Mouse (Mus musculus) brain, adult 2 months (tissue): ENCODE data around the gene Fchsd2.

ENCODE experiments used
- DNase-seq: peaks from one replicate; pipeline ENCODE4 v3.0.0; 2011; ENCODE audit warnings: low read depth, low spot score

Gene Fchsd2

DNA sequence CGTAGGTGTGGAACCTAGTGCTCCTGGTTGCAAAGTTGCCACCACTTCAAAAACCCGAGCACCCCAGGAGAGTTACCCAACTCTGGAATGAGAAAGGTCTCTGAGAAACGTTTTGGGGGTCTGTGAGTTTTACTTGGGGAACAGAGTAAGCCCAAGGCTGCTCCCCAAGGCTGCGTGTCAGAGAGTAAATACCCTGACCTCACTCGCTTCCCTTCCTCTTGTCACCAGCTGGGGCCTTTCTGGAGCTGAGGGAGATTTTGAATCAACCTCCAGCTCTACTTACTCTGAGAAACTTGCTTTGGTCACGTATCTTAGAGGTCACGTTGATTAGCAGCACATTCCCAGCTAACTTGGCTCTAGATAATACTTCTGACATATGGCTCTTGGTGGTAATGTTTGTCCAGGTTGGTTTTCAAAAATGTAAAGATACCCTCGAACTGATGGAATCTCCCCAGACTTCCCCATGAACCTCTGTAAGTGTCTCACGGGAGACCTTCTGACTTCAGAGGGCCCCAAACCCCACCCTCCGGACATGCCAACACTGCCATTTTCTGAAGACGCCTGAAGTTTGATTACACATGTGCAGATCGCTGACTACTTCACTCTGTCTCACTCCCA is 20.4 kb upstream of the Fchsd2 start:
- no peak for DNase-seq

GRCm38 (mm10) chr7:101074170-101074767 is 18.4 kb upstream of the Fchsd2 start:
- DNase-seq: no peak

GRCm38 (mm10) chr7:101083562-101084166 is 9.0 kb upstream of the Fchsd2 start:
- no peak for DNase-seq

- DNase-seq: no peak
Measured at GRCm38 (mm10) chr7:101084816-101085456, 7.7 kb upstream of the Fchsd2 start.

GRCm38 (mm10) chr7:101085779-101086178 is 6.9 kb upstream of the Fchsd2 start:
- no peak for DNase-seq

- peak; percentile 55 for DNase-seq
Measured at GRCm38 (mm10) chr7:101088687-101089086, 4.0 kb upstream of the Fchsd2 start.

- DNase-seq: no peak
Measured at GRCm38 (mm10) chr7:101089242-101089641, 3.4 kb upstream of the Fchsd2 start.

- peak; percentile 35 for DNase-seq
Measured at GRCm38 (mm10) chr7:101093231-101093630, 568 bp downstream of the Fchsd2 start.

DNA sequence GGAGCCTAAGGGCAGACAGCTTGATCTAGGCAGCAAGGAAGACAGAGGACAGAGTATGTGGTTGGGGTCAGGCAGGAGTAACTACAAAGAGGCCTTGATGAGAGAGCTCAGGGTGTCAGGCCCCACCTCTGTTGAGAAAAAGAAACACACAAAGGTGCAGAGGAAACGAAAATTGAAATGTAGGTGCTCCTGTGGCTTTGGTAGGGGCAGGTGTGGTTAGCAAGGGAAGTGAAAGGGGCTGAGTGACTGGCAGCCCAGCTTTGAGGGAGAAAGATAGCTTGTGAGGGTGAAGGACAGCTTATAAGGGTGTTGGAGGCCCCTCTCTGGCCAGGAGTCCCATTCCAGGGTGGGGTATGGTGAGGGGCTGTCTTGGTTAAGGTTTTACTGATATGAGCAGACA is 2.1 kb downstream of the Fchsd2 start:
- DNase-seq: no peak

- DNase-seq: peak; percentile 20
Measured at GRCm38 (mm10) chr7:101095560-101095959, 2.9 kb downstream of the Fchsd2 start.

GRCm38 (mm10) chr7:101096576-101096975 is 3.9 kb downstream of the Fchsd2 start:
- DNase-seq: no peak

GRCm38 (mm10) chr7:101097084-101097483 is 4.4 kb downstream of the Fchsd2 start:
- no peak for DNase-seq

DNA sequence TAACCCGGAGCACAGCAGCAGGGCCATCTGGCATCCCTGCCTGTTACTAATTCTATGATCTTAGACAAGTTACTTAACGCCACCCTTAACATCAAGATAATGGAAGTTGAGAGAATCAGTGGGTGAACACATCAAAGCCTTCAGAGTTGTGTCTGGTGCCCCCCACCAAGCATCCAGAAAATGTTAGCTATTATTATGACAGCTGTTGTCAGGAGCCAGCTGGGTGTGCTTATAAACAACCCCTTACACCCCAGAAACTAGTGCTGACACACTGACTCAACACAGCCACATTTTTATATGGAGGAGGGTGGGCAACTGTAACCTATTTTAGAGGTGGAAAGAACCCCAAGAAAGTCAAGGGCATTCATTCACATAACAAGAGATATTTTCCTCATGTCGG is 7.3 kb downstream of the Fchsd2 start:
- no peak for DNase-seq

GRCm38 (mm10) chr7:101101156-101101691 is 8.6 kb downstream of the Fchsd2 start:
- DNase-seq: peak; percentile 93

- no peak for DNase-seq
Measured at GRCm38 (mm10) chr7:101106666-101107065, 14.0 kb downstream of the Fchsd2 start.

DNA sequence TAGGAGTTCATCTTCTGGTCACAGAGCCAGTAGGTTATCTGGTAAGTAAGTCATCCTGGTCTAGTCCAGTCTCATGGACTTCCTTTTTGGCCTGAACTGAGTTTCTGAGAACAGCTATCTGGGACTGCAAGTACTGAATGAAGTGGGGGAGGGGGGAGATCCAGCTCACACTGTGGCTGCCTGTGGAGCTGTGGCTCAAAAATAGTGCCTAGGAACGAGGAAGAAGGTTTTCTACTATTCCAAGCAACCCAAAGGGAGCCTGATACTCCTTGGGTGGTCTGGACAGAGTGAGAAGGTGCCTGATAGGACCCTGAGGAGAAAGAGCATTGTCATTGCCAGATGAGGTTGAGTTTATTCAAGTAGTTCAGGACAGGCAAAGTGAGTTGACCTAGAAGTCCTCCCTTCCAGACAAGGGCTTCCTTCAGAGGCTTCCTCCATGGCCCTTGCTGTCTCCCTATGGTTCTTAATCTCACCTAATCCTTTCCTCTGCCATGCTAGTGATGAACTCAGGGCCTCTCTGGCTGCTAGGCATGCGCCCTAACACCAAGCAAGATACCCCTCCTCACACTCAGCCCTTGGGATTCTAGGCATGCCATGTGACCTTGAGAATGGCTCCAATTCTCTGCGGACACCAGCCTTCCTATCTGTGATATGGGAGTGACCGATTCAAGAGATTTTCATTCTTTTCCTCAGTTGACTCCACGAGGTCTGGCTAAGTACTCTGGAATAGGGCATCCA is 14.6 kb downstream of the Fchsd2 start:
- peak; percentile 44 for DNase-seq

- peak; percentile 99 for DNase-seq
Measured at GRCm38 (mm10) chr7:101107968-101108652, 15.4 kb downstream of the Fchsd2 start.

GRCm38 (mm10) chr7:101108653-101109005 is 16.0 kb downstream of the Fchsd2 start:
- peak; percentile 83 for DNase-seq

- DNase-seq: peak; percentile 57
Measured at GRCm38 (mm10) chr7:101109006-101109855, 16.6 kb downstream of the Fchsd2 start.

DNA sequence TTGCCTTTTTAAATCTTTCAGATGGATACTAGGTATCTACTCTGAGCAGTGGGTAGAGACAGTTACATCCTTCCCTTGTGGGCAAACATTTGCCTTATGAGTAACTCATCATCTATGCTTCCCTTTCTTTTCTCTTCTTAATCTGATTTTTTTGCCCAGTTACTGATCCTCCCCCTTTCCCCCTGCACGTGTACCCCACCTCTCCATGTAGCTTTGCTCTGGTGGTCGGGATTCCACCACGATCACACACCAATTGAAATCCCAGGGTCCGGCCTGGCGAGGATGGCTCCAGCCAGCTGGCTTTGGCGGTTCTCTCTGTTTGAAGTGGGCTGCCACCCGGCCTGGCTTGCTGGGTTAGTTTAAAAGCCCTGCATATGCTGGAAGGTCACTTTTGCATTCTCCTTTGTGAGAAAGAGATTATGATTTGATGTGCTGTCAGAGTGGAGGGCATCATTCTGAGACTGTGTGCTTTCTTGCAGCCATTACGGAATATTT is 17.2 kb downstream of the Fchsd2 start:
- no peak for DNase-seq
